Mouse (Mus musculus): ENCODE measurements around the gene Hyal6.

GRCm38 (mm10) chr6:24766261-24766660 lies 33.2 kb downstream of the Hyal6 start:
- TF ChIP-seq CTCF (IDR thresholded peaks at IDR 0.05; ENCODE audit: low read depth, low read length) (no peak), POLR2A (IDR thresholded peaks at IDR 0.05; ENCODE audit: borderline replicate concordance, low read depth, low read length) (no peak)

Measured in bone marrow macrophage, adult 2 months (primary cell).